Mouse (Mus musculus): Measurements from ENCODE around the gene Bckdk. TPM values are rescaled to one million over a fixed set of nuclear protein-coding genes. Genes with fewer than 3 reads are reported as not detected.

Bckdk gene
- total and polyA plus RNA-seq, 3 experiments: 32.6 to 126 TPM; not detected in 1

- peak; percentile 92; the same call in 1 of the 2 replicates for TF ChIP-seq CHD1 (IDR thresholded peaks at IDR 0.05; ENCODE audit: low read depth, low read length)
- no peak for TF ChIP-seq ZKSCAN1 (IDR thresholded peaks at IDR 0.05; ENCODE audit: low read depth, low read length)
- peak; percentile 95 for TF ChIP-seq ZNF384 (IDR thresholded peaks at IDR 0.05; ENCODE audit: low read depth, low read length)
- TF ChIP-seq E2F4 (IDR thresholded peaks at IDR 0.05; ENCODE audit: borderline replicate concordance, low read depth, low read length): no peak
Measured at GRCm38 (mm10) chr7:127935028-127935722, 31.3 kb downstream of the Bckdk start (continued).

- Histone ChIP-seq H3K4me1 (ENCODE audit: control insufficient read depth in 1 of 2, insufficient read depth in 2 of 2, low read length in 2 of 2) (peaks cover 2 to 7% of the 10 kb centered on the region in 2 experiments; a peak in 3 of 4 replicates), H3K36me3 (ENCODE audit: control insufficient read depth in 1 of 2, insufficient read depth in 2 of 2, low read length in 2 of 2) (peaks cover 0 to 10% of the 10 kb centered on the region in 2 experiments; a peak in 2 of 4 replicates), H3K4me3 (ENCODE audit: control insufficient read depth in 1 of 2, insufficient read depth in 1 of 2, low read depth in 2 of 2, low read length in 2 of 2) (peak overlapping the region; percentile 79 to 89), H3K27me3 (ENCODE audit: control insufficient read depth in 1 of 2, insufficient read depth in 2 of 2, low read length in 2 of 2) (no peaks in the 10 kb centered on the region), H3K9ac (ENCODE audit: control insufficient read depth, low read depth, low read length, poor library complexity, severe bottlenecking) (peak overlapping the region; percentile 92), H3K27ac (ENCODE audit: control insufficient read depth, low read depth, low read length) (0 out of 2 replicates have a peak overlapping the region, but pooled peaks have one; percentile 20), H3K9me3 (replicated peaks; ENCODE audit: insufficient read depth, low read length) (no peaks in the 10 kb centered on the region), H3K79me2 (ENCODE audit: control insufficient read depth, insufficient read depth, low read length, poor library complexity) (peaks cover 1% of the 10 kb centered on the region; the same call in 1 of the 2 replicates)
- DNase-seq (ENCODE audit: low read depth, low spot score): no peak
- no peak for TF ChIP-seq CTCF (IDR thresholded peaks at IDR 0.05 in 2 of 3, conservative IDR thresholded peaks at IDR 0.05 in 1 of 3; ENCODE audit: control insufficient read depth in 1 of 3, insufficient read depth in 1 of 3, low read depth in 2 of 3, low read length in 3 of 3, poor library complexity in 1 of 3, severe bottlenecking in 1 of 3)
- TF ChIP-seq E2F4 (IDR thresholded peaks at IDR 0.05; ENCODE audit: borderline replicate concordance, low read depth, low read length): no peak
- TF ChIP-seq MAX (IDR thresholded peaks at IDR 0.05; ENCODE audit: low read length): no peak
- TF ChIP-seq POLR2AphosphoS2 (IDR thresholded peaks at IDR 0.05; ENCODE audit: low read length): no peak
- TF ChIP-seq MXI1 (IDR thresholded peaks at IDR 0.05; ENCODE audit: low read depth, low read length): no peak
- no peak for TF ChIP-seq JUND (IDR thresholded peaks at IDR 0.05; ENCODE audit: low read depth, low read length)
- TF ChIP-seq MAZ (IDR thresholded peaks at IDR 0.05; ENCODE audit: low read depth, low read length): no peak
- TF ChIP-seq USF1 (IDR thresholded peaks at IDR 0.05; ENCODE audit: low read depth, low read length): no peak
- no peak for TF ChIP-seq ETS1 (IDR thresholded peaks at IDR 0.05; ENCODE audit: low read depth, low read length)
- TF ChIP-seq POLR2A (IDR thresholded peaks at IDR 0.05; ENCODE audit: control insufficient read depth in 1 of 2, insufficient read depth in 1 of 2, low read depth in 1 of 2, low read length in 2 of 2, poor library complexity in 1 of 2): no peak; a peak in 1 of 4 replicates
- TF ChIP-seq UBTF (IDR thresholded peaks at IDR 0.05; ENCODE audit: borderline replicate concordance, insufficient read depth, low read depth, low read length): no peak
- no peak for TF ChIP-seq GATA1 (IDR thresholded peaks at IDR 0.05; ENCODE audit: low read depth, low read length)
- no peak for TF ChIP-seq SIN3A (IDR thresholded peaks at IDR 0.05; ENCODE audit: low read length)
- no peak for TF ChIP-seq TBP (IDR thresholded peaks at IDR 0.05; ENCODE audit: low read depth, low read length)
Measured at GRCm38 (mm10) chr7:127935748-127936159, 31.9 kb downstream of the Bckdk start.
